Mouse (Mus musculus): Measurements from ENCODE around the gene Serpinb6a. TPM values are rescaled to one million over a fixed set of nuclear protein-coding genes. Genes with fewer than 3 reads are reported as not detected.

Gene Serpinb6a
- polyA plus RNA-seq, 1 experiment from 2014 or later, result 24.1 TPM

GRCm38 (mm10) chr13:34038901-34039341 lies 36.3 kb upstream of the Serpinb6a start:
- Histone ChIP-seq H3K4me1 (replicated peaks; ENCODE audit: control insufficient read depth, insufficient read depth, low read length) (peaks cover 5% of the 10 kb centered on the region), H3K36me3 (ENCODE audit: control insufficient read depth, insufficient read depth, low read length) (no peaks in the 10 kb centered on the region), H3K4me3 (ENCODE audit: low read depth, low read length) (no peak overlapping the region), H3K27me3 (replicated peaks; ENCODE audit: control insufficient read depth, insufficient read depth, low read length) (no peaks in the 10 kb centered on the region), H3K27ac (ENCODE audit: low read depth, low read length) (no peak overlapping the region), H3K4me2 (peak overlapping the region; percentile 79), H3K9me3 (ENCODE audit: control insufficient read depth, low read length) (no peaks in the 10 kb centered on the region), H3K9ac (ENCODE audit: low read depth, low read length) (no peak overlapping the region)
- DNase-seq (ENCODE audit: low spot score) (no peak), ATAC-seq (replicated peaks; ENCODE audit: low FRiP score) (no peak)
- 56% methylated on average over 8 of the region's 8 CpGs for WGBS

GRCm38 (mm10) chr13:34038056-34038432 lies 35.5 kb upstream of the Serpinb6a start:
- Histone ChIP-seq H3K4me1 (replicated peaks; ENCODE audit: control insufficient read depth, insufficient read depth, low read length) (peaks cover 5% of the 10 kb centered on the region), H3K36me3 (ENCODE audit: control insufficient read depth, insufficient read depth, low read length) (peaks cover 3% of the 10 kb centered on the region; the same call in 1 of the 2 replicates), H3K9me3 (ENCODE audit: control insufficient read depth, low read length) (no peaks in the 10 kb centered on the region), H3K9ac (ENCODE audit: low read depth, low read length) (peak overlapping the region; percentile 86), H3K27ac (ENCODE audit: low read depth, low read length) (0 out of 2 replicates have a peak overlapping the region, but pooled peaks have one; percentile 51), H3K27me3 (replicated peaks; ENCODE audit: control insufficient read depth, insufficient read depth, low read length) (no peaks in the 10 kb centered on the region), H3K4me3 (ENCODE audit: low read depth, low read length) (peak overlapping the region; percentile 72), H3K4me2 (peak overlapping the region; percentile 79)
- 42% methylated on average over 5 of the region's 5 CpGs for WGBS
- ATAC-seq (replicated peaks; ENCODE audit: low FRiP score) (no peak), DNase-seq (ENCODE audit: low spot score) (no peak)

- Histone ChIP-seq H3K4me2 (peak within 1 kb of the TSS; percentile 79), H3K36me3 (ENCODE audit: control insufficient read depth, insufficient read depth, low read length) (peaks cover 3% of the 10 kb centered on the region; the same call in 1 of the 2 replicates), H3K27ac (ENCODE audit: low read depth, low read length) (peak within 1 kb of the TSS; percentile 51; the same call in 1 of the 2 replicates), H3K27me3 (replicated peaks; ENCODE audit: control insufficient read depth, insufficient read depth, low read length) (no peaks in the 10 kb centered on the region), H3K4me1 (replicated peaks; ENCODE audit: control insufficient read depth, insufficient read depth, low read length) (peaks cover 5% of the 10 kb centered on the region), H3K9ac (ENCODE audit: low read depth, low read length) (peak within 1 kb of the TSS; percentile 86), H3K4me3 (ENCODE audit: low read depth, low read length) (peak within 1 kb of the TSS; percentile 72), H3K9me3 (ENCODE audit: control insufficient read depth, low read length) (no peaks in the 10 kb centered on the region)
- DNase-seq (ENCODE audit: low spot score) (peak; percentile 90), ATAC-seq (replicated peaks; ENCODE audit: low FRiP score) (peak; percentile 91)
- WGBS, result under 1% methylated on average over 37 of the region's 37 CpGs
Measured at GRCm38 (mm10) chr13:34037172-34038055, 34.8 kb upstream of the Serpinb6a start, which contains the start of gene Bphl. Bphl (plus strand) TSS chr13:34037597.

- H3K9ac ChIP-seq (ENCODE audit: low read depth, low read length), result peak overlapping the region; percentile 86
- H3K4me2 ChIP-seq, result no peak overlapping the region
- WGBS, result 82% methylated on average over 5 of the region's 5 CpGs
Measured at GRCm38 (mm10) chr13:34036726-34037125, 34.1 kb upstream of the Serpinb6a start.

GRCm38 (mm10) chr13:34035424-34035823 lies 32.8 kb upstream of the Serpinb6a start:
- H3K4me1 ChIP-seq (replicated peaks; ENCODE audit: control insufficient read depth, insufficient read depth, low read length), result peaks cover 5% of the 10 kb centered on the region
- WGBS, result 84% methylated on average over 3 of the region's 3 CpGs
- no peak overlapping the region for H3K4me2 ChIP-seq
- no peak overlapping the region for H3K9ac ChIP-seq (ENCODE audit: low read depth, low read length)
- H3K27ac ChIP-seq (ENCODE audit: low read depth, low read length), result no peak overlapping the region
- H3K9me3 ChIP-seq (ENCODE audit: control insufficient read depth, low read length), result no peaks in the 10 kb centered on the region
- ATAC-seq (replicated peaks; ENCODE audit: low FRiP score), result no peak
- peaks cover 3% of the 10 kb centered on the region; the same call in 1 of the 2 replicates for H3K36me3 ChIP-seq (ENCODE audit: control insufficient read depth, insufficient read depth, low read length)
- no peak for DNase-seq (ENCODE audit: low spot score)
- no peak overlapping the region for H3K4me3 ChIP-seq (ENCODE audit: low read depth, low read length)
- H3K27me3 ChIP-seq (replicated peaks; ENCODE audit: control insufficient read depth, insufficient read depth, low read length), result no peaks in the 10 kb centered on the region

More at GRCm38 (mm10) chr13:34036726-34037125, 34.1 kb upstream of the Serpinb6a start:
- Histone ChIP-seq H3K27ac (ENCODE audit: low read depth, low read length) (no peak overlapping the region), H3K9me3 (ENCODE audit: control insufficient read depth, low read length) (no peaks in the 10 kb centered on the region), H3K36me3 (ENCODE audit: control insufficient read depth, insufficient read depth, low read length) (peaks cover 3% of the 10 kb centered on the region; the same call in 1 of the 2 replicates), H3K27me3 (replicated peaks; ENCODE audit: control insufficient read depth, insufficient read depth, low read length) (no peaks in the 10 kb centered on the region), H3K4me1 (replicated peaks; ENCODE audit: control insufficient read depth, insufficient read depth, low read length) (peaks cover 5% of the 10 kb centered on the region), H3K4me3 (ENCODE audit: low read depth, low read length) (no peak overlapping the region)
- ATAC-seq (replicated peaks; ENCODE audit: low FRiP score) (no peak), DNase-seq (ENCODE audit: low spot score) (no peak)

- no peak overlapping the region for H3K4me2 ChIP-seq
- peaks cover 13% of the 10 kb centered on the region for H3K36me3 ChIP-seq (ENCODE audit: control insufficient read depth, insufficient read depth, low read length)
- H3K27me3 ChIP-seq (replicated peaks; ENCODE audit: control insufficient read depth, insufficient read depth, low read length), result no peaks in the 10 kb centered on the region
- no peak overlapping the region for H3K9ac ChIP-seq (ENCODE audit: low read depth, low read length)
- no peak overlapping the region for H3K27ac ChIP-seq (ENCODE audit: low read depth, low read length)
- H3K4me3 ChIP-seq (ENCODE audit: low read depth, low read length), result no peak overlapping the region
- ATAC-seq (replicated peaks; ENCODE audit: low FRiP score) (0 out of 2 replicates have a peak, but pooled peaks have one; percentile 24), DNase-seq (ENCODE audit: low spot score) (no peak)
- 69% methylated on average over 2 of the region's 2 CpGs for WGBS
- H3K4me1 ChIP-seq (replicated peaks; ENCODE audit: control insufficient read depth, insufficient read depth, low read length), result peaks cover 1% of the 10 kb centered on the region; the same call in 1 of the 2 replicates
- H3K9me3 ChIP-seq (ENCODE audit: control insufficient read depth, low read length), result no peaks in the 10 kb centered on the region
Measured at GRCm38 (mm10) chr13:34032041-34032440, 29.4 kb upstream of the Serpinb6a start.

GRCm38 (mm10) chr13:34021998-34022397 lies 19.4 kb upstream of the Serpinb6a start:
- whole genome bisulfite sequencing, result 90% methylated on average over 2 of the region's 2 CpGs

GRCm38 (mm10) chr13:34018521-34018920 lies 15.9 kb upstream of the Serpinb6a start:
- 93% methylated on average over 1 of the region's 1 CpGs for WGBS
- H3K4me2 ChIP-seq, result no peak overlapping the region
- no peak overlapping the region for H3K27ac ChIP-seq (ENCODE audit: low read depth, low read length)

More at GRCm38 (mm10) chr13:34021998-34022397, 19.4 kb upstream of the Serpinb6a start:
- no peaks in the 10 kb centered on the region for H3K9me3 ChIP-seq (ENCODE audit: control insufficient read depth, low read length)
- H3K27me3 ChIP-seq (replicated peaks; ENCODE audit: control insufficient read depth, insufficient read depth, low read length), result no peaks in the 10 kb centered on the region
- no peak for ATAC-seq (replicated peaks; ENCODE audit: low FRiP score)
- no peak overlapping the region for H3K9ac ChIP-seq (ENCODE audit: low read depth, low read length)
- peaks cover 18% of the 10 kb centered on the region for H3K36me3 ChIP-seq (ENCODE audit: control insufficient read depth, insufficient read depth, low read length)
- H3K27ac ChIP-seq (ENCODE audit: low read depth, low read length), result no peak overlapping the region
- no peak for DNase-seq (ENCODE audit: low spot score)
- H3K4me1 ChIP-seq (replicated peaks; ENCODE audit: control insufficient read depth, insufficient read depth, low read length), result no peaks in the 10 kb centered on the region
- no peak overlapping the region for H3K4me2 ChIP-seq
- H3K4me3 ChIP-seq (ENCODE audit: low read depth, low read length), result no peak overlapping the region

More at GRCm38 (mm10) chr13:34018521-34018920, 15.9 kb upstream of the Serpinb6a start:
- H3K9ac ChIP-seq (ENCODE audit: low read depth, low read length), result no peak overlapping the region
- H3K4me1 ChIP-seq (replicated peaks; ENCODE audit: control insufficient read depth, insufficient read depth, low read length), result no peaks in the 10 kb centered on the region
- H3K27me3 ChIP-seq (replicated peaks; ENCODE audit: control insufficient read depth, insufficient read depth, low read length), result no peaks in the 10 kb centered on the region
- no peaks in the 10 kb centered on the region for H3K9me3 ChIP-seq (ENCODE audit: control insufficient read depth, low read length)
- no peak for ATAC-seq (replicated peaks; ENCODE audit: low FRiP score)
- DNase-seq (ENCODE audit: low spot score), result no peak
- no peak overlapping the region for H3K4me3 ChIP-seq (ENCODE audit: low read depth, low read length)
- H3K36me3 ChIP-seq (ENCODE audit: control insufficient read depth, insufficient read depth, low read length), result peaks cover 31% of the 10 kb centered on the region

All from liver, embryonic 11.5 days (tissue).